Mouse (Mus musculus) frontal cortex, postnatal 14 days (tissue): ENCODE data around the gene Anapc5.

Experiments
- DNase-seq, 2 experiments: peaks; one replicate each; pipeline ENCODE4 v3.0.0; 2022; ENCODE audit warnings: low spot score in 2 of 2

Anapc5 gene

DNA sequence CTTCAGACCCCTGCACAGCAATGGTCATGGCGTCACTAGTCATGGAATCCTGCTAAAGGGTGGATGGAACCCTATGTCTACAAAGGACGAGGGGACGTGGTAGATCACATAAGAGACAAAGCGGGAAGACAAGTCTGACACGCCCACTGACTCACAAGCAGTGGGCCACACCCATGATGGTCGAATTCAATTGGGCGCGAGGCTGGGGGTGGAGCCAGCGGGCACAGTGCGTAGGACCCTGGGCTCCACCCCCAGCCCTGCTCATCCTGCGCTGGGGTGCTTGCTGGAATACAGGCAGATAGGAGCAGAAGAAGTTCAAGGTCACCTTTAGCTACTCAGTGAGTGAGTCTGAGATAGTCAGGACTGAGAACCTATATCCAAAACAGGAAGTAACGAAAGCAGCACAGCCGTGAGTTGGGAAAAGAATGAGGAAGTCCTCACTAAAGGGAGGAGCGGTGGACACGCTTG, 52.0 kb downstream of the Anapc5 start:
- DNase-seq, result no peak

- DNase-seq, result no peak
Measured at GRCm38 (mm10) chr5:122767283-122767682, 53.9 kb downstream of the Anapc5 start.

DNA sequence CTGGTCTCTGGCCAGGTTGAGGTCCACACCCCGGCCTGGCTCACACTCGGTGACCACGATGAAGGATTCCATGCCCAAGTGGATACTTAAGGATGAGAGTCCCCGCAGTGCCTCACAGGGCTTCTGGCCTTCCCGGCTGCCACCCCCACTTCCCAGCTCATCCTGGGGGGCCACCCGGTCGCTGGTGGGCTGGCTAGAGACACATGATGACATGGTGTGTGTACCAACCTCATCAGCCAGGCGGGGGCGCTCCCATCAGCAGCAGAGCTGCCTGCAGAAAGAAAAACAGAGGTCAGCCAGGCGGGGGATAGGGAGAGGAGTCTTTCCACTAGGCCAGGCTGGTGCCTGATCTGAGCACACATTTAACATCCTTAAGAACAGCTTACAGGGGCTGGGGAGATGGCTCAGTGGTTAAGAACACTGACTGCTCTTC, 57.1 kb downstream of the Anapc5 start:
- no peak for DNase-seq

- no peak for DNase-seq
Measured at GRCm38 (mm10) chr5:122763271-122764031, 57.7 kb downstream of the Anapc5 start.

DNA sequence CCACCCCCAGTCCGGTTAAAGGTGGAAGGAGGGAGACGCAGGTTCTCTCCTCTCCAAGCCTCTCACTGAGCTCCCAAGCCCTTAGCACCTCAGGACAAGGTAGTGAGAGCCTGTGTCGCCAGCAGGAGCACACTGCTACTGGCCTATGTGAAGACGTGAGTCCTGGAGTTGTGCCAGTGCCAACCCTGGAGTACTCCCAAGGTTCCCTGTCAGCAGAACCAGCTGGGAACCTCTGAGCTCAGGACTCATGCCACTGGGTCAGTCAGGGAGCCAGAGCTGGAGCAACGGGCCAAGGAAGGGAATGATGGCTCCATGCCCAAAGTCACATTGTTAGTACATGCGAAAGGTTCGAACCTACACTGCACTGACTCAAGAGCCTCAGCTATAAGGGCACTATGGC, 64.5 kb downstream of the Anapc5 start:
- no peak for DNase-seq

DNA sequence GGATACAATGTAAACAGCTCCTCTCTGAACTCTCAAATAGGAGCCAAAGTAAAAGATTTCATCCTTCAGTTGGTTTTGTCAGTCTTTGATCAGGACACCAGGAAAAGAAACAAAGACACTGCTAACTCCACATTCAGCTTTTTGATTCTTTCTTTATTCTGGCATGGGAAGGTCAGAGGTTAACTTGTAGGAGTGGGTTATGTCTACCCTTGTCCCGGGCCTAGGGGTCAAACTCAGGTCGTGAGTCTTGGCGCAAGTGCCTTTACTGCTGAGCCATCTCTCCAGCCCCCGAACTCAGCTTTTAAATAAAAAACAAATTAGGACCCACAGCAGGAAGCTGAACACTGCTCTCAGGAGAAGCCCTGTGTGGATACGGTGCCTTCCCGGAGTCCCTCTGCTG, 65.0 kb downstream of the Anapc5 start:
- DNase-seq, result no peak

- no peak for DNase-seq
Measured at GRCm38 (mm10) chr5:122755620-122756019, 65.5 kb downstream of the Anapc5 start.

DNA sequence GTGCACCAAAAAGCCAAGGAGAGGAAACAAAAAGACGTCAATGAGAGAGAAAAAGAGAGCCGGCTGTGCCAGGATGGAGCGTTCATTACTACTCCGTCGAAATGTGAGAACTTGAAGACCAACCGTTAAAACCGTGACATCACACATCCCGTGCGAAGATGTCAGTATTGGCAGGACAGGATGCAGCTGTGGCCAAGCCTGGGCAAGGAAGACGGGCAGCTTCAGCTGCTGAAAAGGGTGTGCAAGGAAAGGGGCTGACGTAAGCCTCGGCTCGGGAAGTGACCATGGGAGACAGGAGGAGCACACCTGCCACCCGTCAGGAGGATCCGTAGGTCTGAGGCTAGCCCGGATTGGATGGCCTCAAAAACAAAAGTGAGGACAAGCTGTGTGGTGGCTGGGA, 66.7 kb downstream of the Anapc5 start:
- no peak for DNase-seq

- no peak for DNase-seq
Measured at GRCm38 (mm10) chr5:122747950-122748349, 73.2 kb downstream of the Anapc5 start.

- no peak for DNase-seq
Measured at GRCm38 (mm10) chr5:122743880-122744422, 77.2 kb downstream of the Anapc5 start.
